Mouse (Mus musculus): Measurements from ENCODE around the gene Cnih3. TPM values are rescaled to one million over a fixed set of nuclear protein-coding genes. Genes with fewer than 3 reads are reported as not detected.

Cnih3 gene
- total RNA-seq, 1 experiment: 0.22 TPM

DNA sequence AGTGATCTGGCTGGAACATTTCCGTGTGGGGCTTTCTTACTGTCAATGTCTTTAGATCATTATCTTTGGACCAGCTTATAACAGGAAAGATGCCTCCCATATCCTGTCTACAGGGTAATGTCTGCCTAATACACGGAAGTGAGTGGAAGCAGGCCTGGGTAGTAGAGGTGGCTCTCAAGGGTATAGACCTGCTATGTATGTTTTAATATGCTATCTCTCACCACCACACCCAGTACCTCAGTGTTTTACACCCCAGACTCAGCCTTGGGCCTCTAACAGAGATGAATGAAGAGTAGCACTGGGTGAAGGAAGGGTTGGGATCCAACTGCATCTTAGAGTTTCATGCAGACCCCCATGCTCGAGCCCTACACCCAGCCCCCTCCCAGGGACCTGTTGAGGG, 23.3 kb upstream of the Cnih3 start:
- H3K27ac ChIP-seq (ENCODE audit: insufficient read depth, low read depth, low read length, poor library complexity, severe bottlenecking): no peak overlapping the region
- TF ChIP-seq CHD2 (IDR thresholded peaks at IDR 0.05; ENCODE audit: low read depth, low read length) (no peak), ZNF384 (IDR thresholded peaks at IDR 0.05; ENCODE audit: low read depth, low read length) (no peak), HCFC1 (IDR thresholded peaks at IDR 0.05; ENCODE audit: borderline replicate concordance, insufficient read depth, low read length) (no peak), MAFK (IDR thresholded peaks at IDR 0.05; ENCODE audit: insufficient read depth, low read depth, low read length) (no peak), ZC3H11A (IDR thresholded peaks at IDR 0.05; ENCODE audit: borderline replicate concordance, low read depth, low read length) (no peak)

DNA sequence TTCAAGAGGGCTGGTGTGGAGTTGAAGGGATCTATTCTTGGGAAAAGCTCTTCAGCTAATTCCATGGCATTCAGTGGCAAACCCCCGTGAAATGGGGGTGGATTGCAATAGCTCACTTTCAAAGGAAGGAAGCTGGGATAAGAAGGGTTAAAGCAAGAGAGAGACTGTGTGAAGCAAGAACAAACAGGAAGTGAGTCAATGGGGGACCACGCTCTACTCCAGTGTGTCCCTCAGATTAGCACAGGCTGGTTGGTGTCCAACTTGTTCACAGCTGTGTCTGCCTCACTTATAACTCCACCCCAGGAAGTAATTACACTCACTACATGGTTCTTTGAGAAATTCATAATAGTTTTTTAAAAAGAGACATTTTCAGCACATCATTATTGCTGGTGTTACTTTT, 19.8 kb upstream of the Cnih3 start:
- TF ChIP-seq CHD2 (IDR thresholded peaks at IDR 0.05; ENCODE audit: low read depth, low read length): no peak

More for the DNA sequence above, 23.3 kb upstream of the Cnih3 start:
- Histone ChIP-seq H3K4me1 (ENCODE audit: control insufficient read depth in 2 of 2, insufficient read depth in 2 of 2, low read length in 2 of 2, poor library complexity in 1 of 2) (no peaks in the 10 kb centered on the region; a peak in 1 of 4 replicates), H3K9me3 (ENCODE audit: control insufficient read depth, insufficient read depth, low read depth, low read length) (no peaks in the 10 kb centered on the region), H3K36me3 (ENCODE audit: control insufficient read depth, insufficient read depth, low read length, poor library complexity, severe bottlenecking) (no peaks in the 10 kb centered on the region), H3K9ac (ENCODE audit: insufficient read depth, low read depth, low read length, poor library complexity, severe bottlenecking) (no peak overlapping the region), H3K4me3 (ENCODE audit: insufficient read depth in 1 of 2, low read depth in 1 of 2, low read length in 2 of 2, poor library complexity in 1 of 2, severe bottlenecking in 1 of 2) (no peak overlapping the region)
- in situ Hi-C loops (cut with MboI; ENCODE audit: low sequenced_read_pairs in 2 of 2, unreplicated experiment in 2 of 2): no loop called here
- no peak for DNase-seq (ENCODE audit: low read depth, low spot score)

DNA sequence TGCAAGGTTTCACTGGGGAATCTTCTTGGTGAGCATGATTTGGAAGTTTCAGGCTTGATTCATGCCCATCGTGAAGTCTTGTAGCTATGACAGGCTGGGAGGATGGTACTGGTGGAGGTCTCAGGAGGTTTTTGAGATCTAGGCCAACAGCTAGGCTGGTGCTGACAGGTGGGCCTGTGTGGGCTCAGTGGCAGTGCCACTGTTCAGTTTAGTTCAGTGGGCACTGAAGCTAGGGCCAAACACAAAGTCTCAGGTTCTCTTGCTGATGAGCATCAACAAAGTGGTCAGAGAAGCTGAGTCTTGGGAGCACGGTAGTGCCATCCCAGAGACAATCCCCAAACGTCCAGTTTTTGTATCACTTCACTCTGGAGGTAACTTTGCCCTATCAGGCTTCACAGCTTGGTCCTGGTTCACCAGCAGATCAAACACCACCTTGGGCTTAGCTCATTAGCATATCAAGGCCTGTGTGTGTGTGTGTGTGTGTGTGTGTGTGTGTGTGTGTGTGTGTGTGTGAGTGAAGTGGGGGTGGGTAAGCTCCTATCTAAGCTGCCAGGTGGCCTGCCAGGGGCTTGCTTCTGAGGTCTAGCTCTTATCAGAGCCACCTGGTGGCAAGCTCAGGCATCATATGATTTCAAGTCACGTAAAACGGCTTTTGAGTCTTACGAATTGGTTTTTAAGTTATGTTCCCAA, 18.0 kb upstream of the Cnih3 start:
- no peak overlapping the region for H3K27ac ChIP-seq (ENCODE audit: insufficient read depth, low read depth, low read length, poor library complexity, severe bottlenecking)
- H3K9ac ChIP-seq (ENCODE audit: insufficient read depth, low read depth, low read length, poor library complexity, severe bottlenecking): no peak overlapping the region
- no peaks in the 10 kb centered on the region for H3K9me3 ChIP-seq (ENCODE audit: control insufficient read depth, insufficient read depth, low read depth, low read length)
- peaks cover 0 to 3% of the 10 kb centered on the region in 2 experiments; a peak in 1 of 4 replicates for H3K4me1 ChIP-seq (ENCODE audit: control insufficient read depth in 2 of 2, insufficient read depth in 2 of 2, low read length in 2 of 2, poor library complexity in 1 of 2)
- DNase-seq (ENCODE audit: low read depth, low spot score): no peak
- TF ChIP-seq ZNF384 (IDR thresholded peaks at IDR 0.05; ENCODE audit: low read depth, low read length): no peak
- TF ChIP-seq MAFK (IDR thresholded peaks at IDR 0.05; ENCODE audit: insufficient read depth, low read depth, low read length): no peak
- no peak for TF ChIP-seq HCFC1 (IDR thresholded peaks at IDR 0.05; ENCODE audit: borderline replicate concordance, insufficient read depth, low read length)
- no peak for TF ChIP-seq CHD2 (IDR thresholded peaks at IDR 0.05; ENCODE audit: low read depth, low read length)
- TF ChIP-seq ZC3H11A (IDR thresholded peaks at IDR 0.05; ENCODE audit: borderline replicate concordance, low read depth, low read length): no peak
- no peaks in the 10 kb centered on the region for H3K36me3 ChIP-seq (ENCODE audit: control insufficient read depth, insufficient read depth, low read length, poor library complexity, severe bottlenecking)
- H3K4me3 ChIP-seq (ENCODE audit: insufficient read depth in 1 of 2, low read depth in 1 of 2, low read length in 2 of 2, poor library complexity in 1 of 2, severe bottlenecking in 1 of 2): no peak overlapping the region
- in situ Hi-C loops (cut with MboI; ENCODE audit: low sequenced_read_pairs in 2 of 2, unreplicated experiment in 2 of 2): no loop called here

More for the DNA sequence above, 19.8 kb upstream of the Cnih3 start:
- H3K4me3 ChIP-seq (ENCODE audit: insufficient read depth in 1 of 2, low read depth in 1 of 2, low read length in 2 of 2, poor library complexity in 1 of 2, severe bottlenecking in 1 of 2): no peak overlapping the region
- H3K9ac ChIP-seq (ENCODE audit: insufficient read depth, low read depth, low read length, poor library complexity, severe bottlenecking): no peak overlapping the region
- no peaks in the 10 kb centered on the region for H3K36me3 ChIP-seq (ENCODE audit: control insufficient read depth, insufficient read depth, low read length, poor library complexity, severe bottlenecking)
- no peak for DNase-seq (ENCODE audit: low read depth, low spot score)
- H3K4me1 ChIP-seq (ENCODE audit: control insufficient read depth in 2 of 2, insufficient read depth in 2 of 2, low read length in 2 of 2, poor library complexity in 1 of 2): no peaks in the 10 kb centered on the region; a peak in 1 of 4 replicates
- in situ Hi-C loops (cut with MboI; ENCODE audit: low sequenced_read_pairs in 2 of 2, unreplicated experiment in 2 of 2): no loop called here
- H3K27ac ChIP-seq (ENCODE audit: insufficient read depth, low read depth, low read length, poor library complexity, severe bottlenecking): no peak overlapping the region
- H3K9me3 ChIP-seq (ENCODE audit: control insufficient read depth, insufficient read depth, low read depth, low read length): no peaks in the 10 kb centered on the region

DNA sequence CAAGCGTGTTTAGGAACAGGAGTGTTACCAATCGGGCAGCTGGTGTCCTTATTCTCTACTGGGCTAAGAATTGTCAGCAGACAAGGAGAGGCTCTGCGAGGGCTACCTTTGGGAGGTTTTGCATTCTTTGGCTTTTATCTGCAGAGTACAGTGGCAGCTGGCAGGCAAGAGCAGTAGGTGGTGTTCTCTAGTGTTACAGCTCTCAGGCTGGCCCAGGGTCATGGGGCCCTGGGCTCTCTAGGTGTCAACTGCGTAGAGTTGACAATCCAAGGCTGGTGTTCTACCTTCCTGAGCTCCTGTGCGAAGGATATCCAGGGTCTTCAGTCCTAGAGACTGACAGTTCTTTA, 17.4 kb upstream of the Cnih3 start:
- DNase-seq (ENCODE audit: low read depth, low spot score): no peak
- TF ChIP-seq ZC3H11A (IDR thresholded peaks at IDR 0.05; ENCODE audit: borderline replicate concordance, low read depth, low read length) (no peak), CHD2 (IDR thresholded peaks at IDR 0.05; ENCODE audit: low read depth, low read length) (no peak), MAFK (IDR thresholded peaks at IDR 0.05; ENCODE audit: insufficient read depth, low read depth, low read length) (no peak), HCFC1 (IDR thresholded peaks at IDR 0.05; ENCODE audit: borderline replicate concordance, insufficient read depth, low read length) (no peak), ZNF384 (IDR thresholded peaks at IDR 0.05; ENCODE audit: low read depth, low read length) (no peak)
- peaks cover 0 to 3% of the 10 kb centered on the region in 2 experiments; a peak in 1 of 4 replicates for H3K4me1 ChIP-seq (ENCODE audit: control insufficient read depth in 2 of 2, insufficient read depth in 2 of 2, low read length in 2 of 2, poor library complexity in 1 of 2)
- H3K36me3 ChIP-seq (ENCODE audit: control insufficient read depth, insufficient read depth, low read length, poor library complexity, severe bottlenecking): no peaks in the 10 kb centered on the region
- H3K9ac ChIP-seq (ENCODE audit: insufficient read depth, low read depth, low read length, poor library complexity, severe bottlenecking): no peak overlapping the region
- in situ Hi-C loops (cut with MboI; ENCODE audit: low sequenced_read_pairs in 2 of 2, unreplicated experiment in 2 of 2): no loop called here
- H3K27ac ChIP-seq (ENCODE audit: insufficient read depth, low read depth, low read length, poor library complexity, severe bottlenecking): no peak overlapping the region
- H3K9me3 ChIP-seq (ENCODE audit: control insufficient read depth, insufficient read depth, low read depth, low read length): no peaks in the 10 kb centered on the region
- no peak overlapping the region for H3K4me3 ChIP-seq (ENCODE audit: insufficient read depth in 1 of 2, low read depth in 1 of 2, low read length in 2 of 2, poor library complexity in 1 of 2, severe bottlenecking in 1 of 2)

DNA sequence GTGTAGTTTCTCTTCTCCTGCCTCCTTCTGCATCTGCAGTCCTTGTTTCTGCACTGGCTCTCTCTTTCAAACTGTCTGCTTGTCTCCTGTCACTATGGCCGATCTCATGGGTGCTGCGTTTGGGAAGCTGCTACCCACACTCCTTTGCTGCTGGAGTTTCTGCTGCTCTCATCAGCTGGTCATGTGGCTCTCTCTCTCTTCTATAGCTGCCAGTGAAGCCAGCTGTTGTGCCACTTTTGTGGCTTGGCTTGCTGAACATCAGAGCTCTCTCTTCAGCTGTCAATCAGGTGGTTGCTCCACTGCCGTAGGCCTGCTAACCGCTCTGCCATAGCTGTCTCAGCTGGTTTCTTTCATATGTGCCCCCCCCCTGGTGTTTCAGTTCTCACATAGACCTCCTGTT, 17.0 kb upstream of the Cnih3 start:
- in situ Hi-C loops (cut with MboI; ENCODE audit: low sequenced_read_pairs in 2 of 2, unreplicated experiment in 2 of 2): no loop called here
- Histone ChIP-seq H3K27ac (ENCODE audit: insufficient read depth, low read depth, low read length, poor library complexity, severe bottlenecking) (no peak overlapping the region; the same call in 1 of the 2 replicates), H3K4me3 (ENCODE audit: insufficient read depth in 1 of 2, low read depth in 1 of 2, low read length in 2 of 2, poor library complexity in 1 of 2, severe bottlenecking in 1 of 2) (no peak overlapping the region), H3K36me3 (ENCODE audit: control insufficient read depth, insufficient read depth, low read length, poor library complexity, severe bottlenecking) (no peaks in the 10 kb centered on the region), H3K9me3 (ENCODE audit: control insufficient read depth, insufficient read depth, low read depth, low read length) (no peaks in the 10 kb centered on the region), H3K4me1 (ENCODE audit: control insufficient read depth in 2 of 2, insufficient read depth in 2 of 2, low read length in 2 of 2, poor library complexity in 1 of 2) (peaks cover 0 to 3% of the 10 kb centered on the region in 2 experiments; a peak in 1 of 4 replicates), H3K9ac (ENCODE audit: insufficient read depth, low read depth, low read length, poor library complexity, severe bottlenecking) (no peak overlapping the region)
- no peak for DNase-seq (ENCODE audit: low read depth, low spot score)
- TF ChIP-seq ZNF384 (IDR thresholded peaks at IDR 0.05; ENCODE audit: low read depth, low read length): no peak
- no peak for TF ChIP-seq MAFK (IDR thresholded peaks at IDR 0.05; ENCODE audit: insufficient read depth, low read depth, low read length)
- TF ChIP-seq ZC3H11A (IDR thresholded peaks at IDR 0.05; ENCODE audit: borderline replicate concordance, low read depth, low read length): no peak
- TF ChIP-seq HCFC1 (IDR thresholded peaks at IDR 0.05; ENCODE audit: borderline replicate concordance, insufficient read depth, low read length): no peak
- no peak for TF ChIP-seq CHD2 (IDR thresholded peaks at IDR 0.05; ENCODE audit: low read depth, low read length)

Data from ES-E14 (cell line).